Mouse (Mus musculus): ENCODE data around the gene Cntnap4.
A peak's percentile ranks its signal among the peaks of the same experiment; 100 is the strongest.
"Not testable (repeated sequence)": the region's sequence is repeated elsewhere in the genome, so short reads cannot be mapped to it uniquely, and the experiment has no call there.

Gene Cntnap4

GRCm38 (mm10) chr8:112730583-112731432 is 161.0 kb downstream of the Cntnap4 start:
- DNase-seq, result no peak

GRCm38 (mm10) chr8:112735575-112735974 is 165.7 kb downstream of the Cntnap4 start:
- no peak for DNase-seq

- peak; percentile 7 for DNase-seq
These were observed 173.5 kb downstream of the Cntnap4 start for GRCm38 (mm10) chr8:112743331-112743730.

- no peak for DNase-seq
These were observed 177.5 kb downstream of the Cntnap4 start for GRCm38 (mm10) chr8:112747296-112747695.

GRCm38 (mm10) chr8:112755171-112755570 is 185.3 kb downstream of the Cntnap4 start:
- DNase-seq, result no peak

GRCm38 (mm10) chr8:112803058-112803457 is 233.2 kb downstream of the Cntnap4 start:
- DNase-seq, result no peak

- no peak for DNase-seq
These were observed 239.5 kb downstream of the Cntnap4 start for GRCm38 (mm10) chr8:112809382-112809781.

GRCm38 (mm10) chr8:112841057-112841456 is 271.2 kb downstream of the Cntnap4 start:
- no peak for DNase-seq

- not testable (repeated sequence) for DNase-seq
These were observed 279.7 kb downstream of the Cntnap4 start for GRCm38 (mm10) chr8:112849541-112849940.

GRCm38 (mm10) chr8:112906458-112907112 is 336.7 kb downstream of the Cntnap4 start:
- DNase-seq, result no peak

- peak; percentile 4 for DNase-seq
These were observed 339.7 kb downstream of the Cntnap4 start for GRCm38 (mm10) chr8:112909527-112909926.

GRCm38 (mm10) chr8:112911422-112911821 is 341.6 kb downstream of the Cntnap4 start:
- no peak for DNase-seq

- no peak for DNase-seq
These were observed 352.3 kb downstream of the Cntnap4 start for GRCm38 (mm10) chr8:112922151-112922550.

- DNase-seq, result no peak
These were observed 352.9 kb downstream of the Cntnap4 start for GRCm38 (mm10) chr8:112922789-112923188.

All from kidney, adult 18-20 months (tissue).